Mouse (Mus musculus): Measurements from ENCODE around the gene Cct3. TPM values are rescaled to one million over a fixed set of nuclear protein-coding genes. Genes with fewer than 3 reads are reported as not detected.
"Not testable (repeated sequence)": the region's sequence is repeated elsewhere in the genome, so short reads cannot be mapped to it uniquely, and the experiment has no call there.

Cct3 gene
- polyA plus RNA-seq, 1 experiment from 2014 or later, result 442 TPM

GRCm38 (mm10) chr3:88274002-88274401 is 22.9 kb upstream of the Cct3 start:
- H3K27me3 ChIP-seq (replicated peaks), result no peaks in the 10 kb centered on the region
- no peaks in the 10 kb centered on the region for H3K9me3 ChIP-seq
- no peak overlapping the region for H3K9ac ChIP-seq
- no peak for ATAC-seq (replicated peaks)
- WGBS, result 96% methylated on average over 4 of the region's 4 CpGs
- no peaks in the 10 kb centered on the region for H3K36me3 ChIP-seq (replicated peaks)
- no peak overlapping the region for H3K4me3 ChIP-seq
- no peak overlapping the region for H3K27ac ChIP-seq
- no peaks in the 10 kb centered on the region for H3K4me1 ChIP-seq
- H3K4me2 ChIP-seq, result no peak overlapping the region

GRCm38 (mm10) chr3:88276121-88276520 is 20.8 kb upstream of the Cct3 start:
- Histone ChIP-seq H3K9ac (no peak overlapping the region), H3K27ac (no peak overlapping the region), H3K4me2 (no peak overlapping the region), H3K4me1 (no peaks in the 10 kb centered on the region), H3K36me3 (replicated peaks) (no peaks in the 10 kb centered on the region), H3K9me3 (no peaks in the 10 kb centered on the region), H3K27me3 (replicated peaks) (no peaks in the 10 kb centered on the region), H3K4me3 (no peak overlapping the region)
- ATAC-seq (replicated peaks), result no peak
- WGBS, result 85% methylated on average over 2 of the region's 2 CpGs

GRCm38 (mm10) chr3:88276529-88277143 is 20.3 kb upstream of the Cct3 start:
- no peak for ATAC-seq (replicated peaks)
- Histone ChIP-seq H3K36me3 (replicated peaks) (no peaks in the 10 kb centered on the region), H3K27me3 (replicated peaks) (no peaks in the 10 kb centered on the region), H3K4me2 (no peak overlapping the region), H3K9me3 (no peaks in the 10 kb centered on the region), H3K4me3 (no peak overlapping the region), H3K9ac (no peak overlapping the region), H3K27ac (no peak overlapping the region), H3K4me1 (no peaks in the 10 kb centered on the region)
- 57% methylated on average over 7 of the region's 7 CpGs for WGBS

- Histone ChIP-seq H3K9ac (no peak overlapping the region), H3K4me2 (no peak overlapping the region), H3K27ac (no peak overlapping the region), H3K4me3 (no peak overlapping the region), H3K4me1 (no peaks in the 10 kb centered on the region), H3K36me3 (replicated peaks) (no peaks in the 10 kb centered on the region), H3K27me3 (replicated peaks) (no peaks in the 10 kb centered on the region), H3K9me3 (no peaks in the 10 kb centered on the region)
- no peak for ATAC-seq (replicated peaks)
- 90% methylated on average over 2 of the region's 2 CpGs for WGBS
Measured at GRCm38 (mm10) chr3:88280035-88280434, 16.9 kb upstream of the Cct3 start.

GRCm38 (mm10) chr3:88281141-88281916 is 15.6 kb upstream of the Cct3 start:
- 52% methylated on average over 11 of the region's 11 CpGs for WGBS
- H3K27me3 ChIP-seq (replicated peaks); H3K36me3 ChIP-seq (replicated peaks); H3K27ac ChIP-seq; H3K9ac ChIP-seq; H3K4me3 ChIP-seq; H3K4me2 ChIP-seq; ATAC-seq (replicated peaks); H3K9me3 ChIP-seq; H3K4me1 ChIP-seq: not testable (repeated sequence)

GRCm38 (mm10) chr3:88284815-88285564 is 11.9 kb upstream of the Cct3 start:
- H3K4me2 ChIP-seq; ATAC-seq (replicated peaks); H3K36me3 ChIP-seq (replicated peaks); H3K9me3 ChIP-seq; H3K9ac ChIP-seq; H3K4me3 ChIP-seq; H3K27ac ChIP-seq; H3K27me3 ChIP-seq (replicated peaks); H3K4me1 ChIP-seq: not testable (repeated sequence)
- WGBS, result 98% methylated on average over 14 of the region's 14 CpGs

- not testable (repeated sequence) for H3K27me3 ChIP-seq (replicated peaks); H3K9ac ChIP-seq; ATAC-seq (replicated peaks); H3K4me2 ChIP-seq; H3K9me3 ChIP-seq; H3K36me3 ChIP-seq (replicated peaks); H3K4me3 ChIP-seq; H3K27ac ChIP-seq; H3K4me1 ChIP-seq
- 92% methylated on average over 2 of the region's 2 CpGs for WGBS
Measured at GRCm38 (mm10) chr3:88285565-88285895, 11.4 kb upstream of the Cct3 start.

- Histone ChIP-seq H3K4me2 (no peak within 1 kb of the TSS), H3K27me3 (replicated peaks) (no peaks in the 10 kb centered on the region), H3K36me3 (replicated peaks) (no peaks in the 10 kb centered on the region), H3K9ac (no peak within 1 kb of the TSS), H3K4me1 (no peaks in the 10 kb centered on the region), H3K27ac (no peak within 1 kb of the TSS), H3K9me3 (no peaks in the 10 kb centered on the region), H3K4me3 (no peak within 1 kb of the TSS)
- 97% methylated on average over 4 of the region's 4 CpGs for WGBS
- ATAC-seq (replicated peaks), result no peak
Measured at GRCm38 (mm10) chr3:88287110-88287509, 9.8 kb upstream of the Cct3 start, which contains the start of gene Gm38392. Gene Gm38392 (minus strand): TSS chr3:88287210.

- not testable (repeated sequence) for ATAC-seq (replicated peaks); H3K27ac ChIP-seq; H3K36me3 ChIP-seq (replicated peaks); H3K4me2 ChIP-seq; H3K9me3 ChIP-seq; H3K4me1 ChIP-seq; H3K27me3 ChIP-seq (replicated peaks); H3K9ac ChIP-seq; H3K4me3 ChIP-seq
- 78% methylated on average over 10 of the region's 10 CpGs for WGBS
Measured at GRCm38 (mm10) chr3:88288133-88288713, 8.7 kb upstream of the Cct3 start.

GRCm38 (mm10) chr3:88291970-88292369 is 4.9 kb upstream of the Cct3 start:
- Histone ChIP-seq H3K4me3 (no peak overlapping the region), H3K9ac (no peak overlapping the region), H3K27ac (no peak overlapping the region), H3K9me3 (no peaks in the 10 kb centered on the region), H3K36me3 (replicated peaks) (no peaks in the 10 kb centered on the region), H3K4me2 (no peak overlapping the region), H3K27me3 (replicated peaks) (no peaks in the 10 kb centered on the region), H3K4me1 (peaks cover 7% of the 10 kb centered on the region)
- 37% methylated on average over 4 of the region's 4 CpGs for WGBS
- no peak for ATAC-seq (replicated peaks)

- not testable (repeated sequence) for ATAC-seq (replicated peaks)
- WGBS, result 86% methylated on average over 1 of the region's 1 CpGs
Measured at GRCm38 (mm10) chr3:88295272-88295671, 1.6 kb upstream of the Cct3 start.

GRCm38 (mm10) chr3:88296110-88296560 is 781 bp upstream of the Cct3 start:
- H3K9me3 ChIP-seq, result no peaks in the 10 kb centered on the region
- H3K9ac ChIP-seq, result peak overlapping the region; percentile 36
- H3K36me3 ChIP-seq (replicated peaks), result peaks cover 17% of the 10 kb centered on the region
- H3K27ac ChIP-seq, result peak overlapping the region; percentile 86
- H3K4me3 ChIP-seq, result peak overlapping the region; percentile 73
- H3K4me2 ChIP-seq, result peak overlapping the region; percentile 62
- peak; percentile 55 for ATAC-seq (replicated peaks)
- peaks cover 21% of the 10 kb centered on the region for H3K4me1 ChIP-seq
- WGBS, result 1% methylated on average over 12 of the region's 12 CpGs
- no peaks in the 10 kb centered on the region for H3K27me3 ChIP-seq (replicated peaks)

More at GRCm38 (mm10) chr3:88295272-88295671, 1.6 kb upstream of the Cct3 start:
- not testable (repeated sequence) for H3K27ac ChIP-seq; H3K4me2 ChIP-seq; H3K36me3 ChIP-seq (replicated peaks); H3K9ac ChIP-seq; H3K9me3 ChIP-seq; H3K27me3 ChIP-seq (replicated peaks)
- Histone ChIP-seq H3K4me1 (peaks cover 21% of the 10 kb centered on the region), H3K4me3 (peak overlapping the region; percentile 73; the same call in 1 of the 2 replicates)
